Mouse (Mus musculus): Measurements from ENCODE around the gene Nt5c2. TPM values are rescaled to one million over a fixed set of nuclear protein-coding genes. Genes with fewer than 3 reads are reported as not detected.
"Not testable (repeated sequence)": the region's sequence is repeated elsewhere in the genome, so short reads cannot be mapped to it uniquely, and the experiment has no call there.

The Nt5c2 gene
- total RNA-seq, 2 experiments from 2014 or later = 52.5 to 80.0 TPM

- ATAC-seq (replicated peaks; ENCODE audit: poor library complexity) = no peak
Observed at GRCm38 (mm10) chr19:46989479-46990152, 25.3 kb downstream of the Nt5c2 start.

GRCm38 (mm10) chr19:46988231-46989087, 26.5 kb downstream of the Nt5c2 start:
- peak; percentile 65 for ATAC-seq (replicated peaks; ENCODE audit: poor library complexity)

GRCm38 (mm10) chr19:46987646-46988045, 27.3 kb downstream of the Nt5c2 start:
- peak; percentile 28 for ATAC-seq (replicated peaks; ENCODE audit: poor library complexity)

DNA sequence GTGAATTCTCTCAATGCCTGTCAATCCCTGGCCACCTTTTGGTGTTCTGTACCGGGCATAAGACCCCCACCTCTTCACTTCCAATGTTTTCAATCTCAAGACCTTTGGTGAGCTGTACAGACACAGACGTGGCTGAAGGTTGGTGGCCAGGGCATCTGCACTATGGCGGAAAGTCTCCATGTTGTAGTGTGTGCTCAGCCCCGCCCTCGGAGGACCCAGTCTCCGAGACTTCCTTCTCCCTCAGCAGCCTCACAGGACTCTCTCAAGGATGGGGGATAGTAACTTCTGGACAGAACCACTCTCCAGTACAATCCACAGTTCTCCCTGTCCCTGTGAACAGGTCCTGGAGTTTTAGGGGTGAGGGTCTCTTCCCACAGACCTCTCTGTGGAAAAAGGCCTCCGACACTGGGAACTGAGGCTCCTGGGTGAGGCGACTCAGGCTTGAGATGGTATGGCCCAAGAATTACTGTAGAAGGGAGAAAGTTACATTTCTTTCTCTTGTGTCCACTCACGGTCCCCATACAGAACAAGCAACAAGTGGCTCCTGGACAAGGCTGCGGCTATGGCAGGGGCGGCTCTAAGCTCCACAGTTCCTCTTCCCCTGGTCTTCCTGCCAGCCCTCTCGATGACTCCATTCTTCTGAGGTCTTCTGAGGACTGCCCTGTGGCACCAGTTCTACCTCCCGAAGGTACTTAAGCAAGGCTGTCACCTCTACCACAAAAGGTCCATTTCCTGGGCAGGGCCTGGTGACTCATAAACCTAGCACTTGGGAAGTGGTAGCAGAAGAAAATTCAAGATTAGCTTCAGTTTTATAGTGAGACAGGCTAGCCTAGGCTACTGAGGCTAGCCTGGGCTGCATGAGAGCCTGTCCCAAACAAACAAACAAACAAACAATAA, 30.0 kb downstream of the Nt5c2 start:
- ATAC-seq (replicated peaks; ENCODE audit: poor library complexity) = peak; percentile 10; the same call in 1 of the 2 replicates

GRCm38 (mm10) chr19:46983966-46984380, 31.0 kb downstream of the Nt5c2 start:
- peak; percentile 41 for ATAC-seq (replicated peaks; ENCODE audit: poor library complexity)

DNA sequence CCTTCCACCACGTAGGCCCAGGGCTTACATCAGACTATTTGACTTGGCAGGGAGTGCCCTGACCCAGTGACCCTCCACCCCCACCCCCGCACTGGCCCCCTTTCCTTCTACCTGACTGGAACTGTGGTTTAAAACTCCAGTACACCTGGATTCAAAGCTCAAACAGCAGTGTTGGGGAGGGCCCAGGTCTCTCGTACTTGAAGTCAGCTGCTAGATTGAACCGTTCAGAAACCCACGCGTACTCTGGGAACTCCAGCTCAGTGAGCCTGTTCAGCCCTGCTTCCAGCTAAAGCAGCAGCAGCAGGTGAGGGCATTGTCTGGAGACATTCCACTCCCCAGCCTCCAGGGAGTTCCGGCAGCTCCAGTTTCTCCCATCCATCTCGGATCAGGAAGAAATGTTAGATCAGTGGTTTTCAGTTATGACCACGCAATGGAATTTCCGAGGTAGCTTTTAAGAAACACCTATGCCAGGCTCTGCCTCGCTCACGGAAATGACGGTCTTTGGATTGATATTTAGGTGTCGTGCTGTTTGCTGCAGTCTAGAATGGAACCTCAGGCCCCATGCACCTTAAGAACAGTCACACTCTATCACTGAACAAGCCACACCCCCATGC, 31.5 kb downstream of the Nt5c2 start:
- no peak for ATAC-seq (replicated peaks; ENCODE audit: poor library complexity)

DNA sequence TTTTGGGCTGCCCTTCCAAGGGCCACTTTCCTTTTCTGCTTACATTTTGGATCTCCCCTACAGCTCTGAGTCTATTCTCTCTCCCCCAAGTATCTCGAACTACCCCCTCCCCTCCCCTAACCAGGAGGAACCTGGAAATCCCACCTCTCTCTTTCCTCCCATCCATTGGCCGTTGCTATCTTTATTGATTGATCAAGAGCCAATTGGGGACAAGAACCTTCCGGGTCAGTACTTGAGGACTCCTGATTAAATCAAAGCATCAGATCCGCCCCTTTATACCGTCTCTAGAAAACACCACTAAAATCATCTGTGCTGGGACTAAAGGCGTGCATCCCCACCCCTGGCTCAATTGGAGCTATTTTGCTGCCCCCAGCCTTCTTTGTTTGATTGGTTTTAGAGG, 33.5 kb downstream of the Nt5c2 start:
- no peak for ATAC-seq (replicated peaks; ENCODE audit: poor library complexity)

DNA sequence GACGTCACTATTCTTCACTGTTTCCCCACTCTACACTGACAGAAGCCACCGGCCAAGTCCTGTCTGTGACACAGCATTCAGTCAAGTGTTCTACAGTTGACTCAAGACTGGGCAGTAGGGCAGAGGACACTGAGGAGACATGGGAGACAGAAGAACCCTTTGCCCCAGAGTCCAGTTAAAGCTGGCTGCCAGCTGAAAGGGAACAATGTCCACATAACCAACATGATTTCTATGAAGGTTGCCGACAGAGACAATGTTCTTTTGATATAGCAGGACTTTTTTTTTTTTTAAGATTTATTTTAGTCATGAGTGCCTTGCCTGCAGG, 35.2 kb downstream of the Nt5c2 start:
- ATAC-seq (replicated peaks; ENCODE audit: poor library complexity) = no peak

GRCm38 (mm10) chr19:46978920-46979780, 35.8 kb downstream of the Nt5c2 start:
- peak; percentile 36 for ATAC-seq (replicated peaks; ENCODE audit: poor library complexity)

GRCm38 (mm10) chr19:46978069-46978468, 36.9 kb downstream of the Nt5c2 start:
- not testable (repeated sequence) for ATAC-seq (replicated peaks; ENCODE audit: poor library complexity)

GRCm38 (mm10) chr19:46977460-46977859, 37.5 kb downstream of the Nt5c2 start:
- no peak for ATAC-seq (replicated peaks; ENCODE audit: poor library complexity)

DNA sequence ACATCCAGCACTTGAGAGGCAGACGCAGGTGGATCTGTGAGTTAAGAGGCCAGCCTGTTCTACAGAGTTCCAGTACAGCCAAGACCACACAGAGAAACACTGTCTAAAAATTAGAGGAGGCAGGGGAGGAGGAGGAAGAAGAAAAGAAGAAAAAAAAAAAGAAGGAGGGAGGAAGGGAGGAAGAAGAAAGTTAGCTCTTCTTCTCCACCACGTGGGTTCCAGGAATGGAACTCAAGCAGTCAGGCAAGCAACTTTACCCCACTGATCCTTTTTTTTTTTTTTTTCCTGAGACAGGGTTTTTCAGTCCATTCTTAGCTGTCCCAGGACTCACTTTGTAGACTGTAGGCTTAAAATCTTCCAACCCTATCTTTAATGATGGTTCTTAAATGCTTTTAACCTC, 38.2 kb downstream of the Nt5c2 start:
- no peak for ATAC-seq (replicated peaks; ENCODE audit: poor library complexity)

DNA sequence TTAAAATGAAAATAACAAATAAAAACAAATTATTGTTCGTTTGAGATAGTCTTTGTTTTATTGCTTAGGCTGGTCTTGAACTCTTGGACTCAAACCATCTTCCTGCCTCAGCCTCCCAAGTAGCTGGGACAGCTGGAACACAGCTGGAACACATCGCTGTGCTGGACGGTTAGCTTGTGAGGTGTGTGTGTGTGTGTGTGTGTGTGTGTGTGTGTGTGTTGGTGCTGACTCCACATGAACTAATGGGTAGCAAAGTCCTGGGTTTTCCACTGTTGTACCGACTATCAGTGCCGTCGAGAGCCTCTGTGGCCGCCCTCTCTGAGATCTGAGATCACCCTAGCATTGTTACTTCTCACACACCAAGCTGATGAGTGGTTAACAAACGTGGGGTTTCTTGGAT, 39.0 kb downstream of the Nt5c2 start:
- ATAC-seq (replicated peaks; ENCODE audit: poor library complexity) = no peak

DNA sequence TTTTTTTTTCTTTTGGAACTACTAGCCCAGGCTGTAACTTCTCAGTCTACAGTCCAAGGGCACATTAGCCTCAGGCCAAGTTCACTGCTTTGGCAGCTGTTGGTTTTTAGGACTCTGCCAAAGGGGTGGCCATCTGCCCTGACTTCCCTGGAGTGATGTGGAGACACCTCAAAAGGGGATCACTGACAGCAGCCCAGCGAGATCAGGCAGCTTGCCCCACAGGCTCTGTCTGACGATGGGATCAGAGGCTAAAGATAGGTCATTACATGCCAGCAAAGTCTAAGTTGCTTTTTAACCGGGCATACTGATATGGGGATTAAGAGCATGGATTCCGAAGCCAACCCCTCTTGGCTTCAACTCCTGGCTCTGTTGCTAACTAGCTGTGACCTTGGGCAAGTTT, 39.4 kb downstream of the Nt5c2 start:
- no peak for ATAC-seq (replicated peaks; ENCODE audit: poor library complexity)

- ATAC-seq (replicated peaks; ENCODE audit: poor library complexity) = no peak
Observed at GRCm38 (mm10) chr19:46972159-46972558, 42.8 kb downstream of the Nt5c2 start.

DNA sequence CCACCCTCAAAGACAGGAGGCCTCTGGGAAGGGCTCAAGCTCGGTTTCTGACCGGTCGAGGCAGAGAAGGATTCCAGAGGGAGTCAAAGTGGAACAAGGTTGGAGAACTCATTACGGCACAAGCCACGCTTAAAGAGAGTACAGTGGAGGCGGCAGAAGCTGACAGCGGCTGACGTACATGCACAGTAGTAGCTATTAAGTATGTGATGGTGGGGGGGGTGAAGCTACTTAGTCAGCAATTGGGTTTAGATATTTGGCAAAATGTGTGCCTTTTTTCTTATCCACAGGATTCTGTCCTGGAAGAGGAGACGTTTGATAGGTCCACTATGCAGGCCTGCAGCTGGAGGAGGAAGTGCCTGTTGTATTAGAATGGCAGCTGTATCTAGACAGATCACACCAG, 43.2 kb downstream of the Nt5c2 start:
- ATAC-seq (replicated peaks; ENCODE audit: poor library complexity) = no peak

DNA sequence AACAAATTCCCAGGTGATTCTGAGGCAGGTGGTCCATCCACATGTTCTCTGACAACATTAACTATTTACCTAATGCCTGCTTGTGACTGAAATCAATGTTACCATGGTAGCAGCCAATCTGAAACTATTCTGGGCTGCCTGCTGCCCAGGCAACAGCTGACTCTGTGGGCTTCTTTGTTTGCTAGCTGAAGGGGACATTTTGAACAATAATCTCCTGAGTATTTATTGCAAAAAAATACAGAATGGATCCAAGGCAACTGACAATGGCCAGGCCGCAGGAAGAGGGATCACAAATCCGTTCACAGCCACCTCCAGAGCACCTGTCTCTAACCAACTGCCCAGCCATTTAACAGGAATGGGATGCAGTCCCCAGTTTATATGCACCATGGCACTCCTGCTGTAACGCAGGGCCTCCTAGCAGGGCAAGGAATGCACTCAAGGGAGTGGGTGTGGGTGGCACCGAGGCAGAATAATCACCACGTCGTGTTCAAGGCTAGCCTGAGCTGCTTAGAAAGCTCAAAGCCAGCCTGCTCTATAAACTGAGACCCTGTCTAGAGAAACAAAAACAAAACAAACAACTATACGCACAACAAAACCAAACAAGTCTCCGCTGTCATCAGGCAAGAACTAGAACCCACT, 43.8 kb downstream of the Nt5c2 start:
- no peak for ATAC-seq (replicated peaks; ENCODE audit: poor library complexity)

- ATAC-seq (replicated peaks; ENCODE audit: poor library complexity) = peak; percentile 49
Observed at GRCm38 (mm10) chr19:46970121-46970729, 44.7 kb downstream of the Nt5c2 start.

Measured in megakaryocyte progenitor cell, adult 5-6 weeks (primary cell).